Mouse (Mus musculus) ovary, adult 10 weeks (tissue): ENCODE data around the gene Pam16. TPM values are rescaled to one million over a fixed set of nuclear protein-coding genes. Genes with fewer than 3 reads are reported as not detected.

ENCODE experiments used
- polyA plus RNA-seq: library from polyadenylated mRNA; stranded (reverse); fragments of 350-450 nt; fragmentation: Illumina TruSeq; extraction: RNeasy Lipid Tissue Mini Kit (QIAGEN cat#74804); gene quantifications from one replicate; pipeline ENCODE4 v1.2.3, GENCODE M21; 2014

The Pam16 gene
- polyA plus RNA-seq, result 8.5 TPM

DNA sequence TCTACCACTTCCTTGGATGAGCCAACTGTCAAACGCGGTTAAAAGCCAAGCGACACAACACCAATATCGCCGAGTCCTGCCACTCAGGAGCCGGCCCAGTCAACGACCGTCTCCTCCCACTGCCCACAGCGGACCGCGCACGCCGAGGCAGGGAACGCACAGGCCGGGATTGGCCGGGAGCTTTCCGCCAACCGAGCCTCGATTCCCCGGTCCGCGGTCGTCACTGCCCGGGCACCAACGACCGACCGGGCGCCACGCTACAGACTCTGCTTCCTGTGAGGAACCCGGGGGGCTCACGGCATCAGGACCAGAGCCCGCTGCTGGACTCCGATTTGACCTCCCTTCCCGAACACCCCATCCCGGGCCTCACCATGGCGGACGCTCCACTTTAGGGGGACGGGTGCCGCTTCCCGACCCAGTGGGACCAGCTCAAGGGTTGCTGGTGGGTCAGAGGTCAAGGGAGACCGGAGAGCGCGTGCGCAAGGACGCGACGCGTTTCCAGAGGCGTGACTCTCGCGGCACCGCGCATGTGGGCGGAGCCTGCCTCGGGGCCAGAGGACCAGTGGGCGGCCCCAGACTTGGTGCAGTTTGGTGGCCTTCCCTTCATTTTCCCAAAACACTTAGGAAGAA is at the start of gene Pam16:
Pam16 (minus strand) TSS at position 508 of the 630 bp plus-strand sequence.

DNA sequence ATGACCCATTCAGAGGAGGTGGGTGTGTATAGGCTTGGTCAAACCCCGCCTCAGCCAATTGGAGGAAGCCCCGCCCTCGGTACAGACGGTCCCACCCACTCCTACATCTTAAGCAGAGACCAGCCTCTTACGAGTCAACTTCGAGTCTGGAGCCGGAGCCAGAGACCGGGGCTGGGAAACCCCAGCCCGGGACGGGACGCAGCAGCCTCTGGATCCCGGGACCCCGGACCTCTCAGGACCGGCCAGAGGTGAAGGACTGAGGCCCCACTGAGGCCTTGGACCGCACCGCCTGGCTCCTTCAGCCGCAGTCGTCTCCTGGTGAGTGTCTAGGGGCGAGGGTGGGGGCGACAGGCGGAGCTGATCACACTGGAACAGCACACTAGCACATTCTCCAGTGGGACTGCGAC is 15.0 kb upstream of the Pam16 start, which contains the start of the genes Vasn and Dnaja3:
Vasn (plus strand) TSS at position 111 of the 407 bp plus-strand sequence.
Dnaja3 (plus strand) TSS at position 159 of the 407 bp plus-strand sequence.

DNA sequence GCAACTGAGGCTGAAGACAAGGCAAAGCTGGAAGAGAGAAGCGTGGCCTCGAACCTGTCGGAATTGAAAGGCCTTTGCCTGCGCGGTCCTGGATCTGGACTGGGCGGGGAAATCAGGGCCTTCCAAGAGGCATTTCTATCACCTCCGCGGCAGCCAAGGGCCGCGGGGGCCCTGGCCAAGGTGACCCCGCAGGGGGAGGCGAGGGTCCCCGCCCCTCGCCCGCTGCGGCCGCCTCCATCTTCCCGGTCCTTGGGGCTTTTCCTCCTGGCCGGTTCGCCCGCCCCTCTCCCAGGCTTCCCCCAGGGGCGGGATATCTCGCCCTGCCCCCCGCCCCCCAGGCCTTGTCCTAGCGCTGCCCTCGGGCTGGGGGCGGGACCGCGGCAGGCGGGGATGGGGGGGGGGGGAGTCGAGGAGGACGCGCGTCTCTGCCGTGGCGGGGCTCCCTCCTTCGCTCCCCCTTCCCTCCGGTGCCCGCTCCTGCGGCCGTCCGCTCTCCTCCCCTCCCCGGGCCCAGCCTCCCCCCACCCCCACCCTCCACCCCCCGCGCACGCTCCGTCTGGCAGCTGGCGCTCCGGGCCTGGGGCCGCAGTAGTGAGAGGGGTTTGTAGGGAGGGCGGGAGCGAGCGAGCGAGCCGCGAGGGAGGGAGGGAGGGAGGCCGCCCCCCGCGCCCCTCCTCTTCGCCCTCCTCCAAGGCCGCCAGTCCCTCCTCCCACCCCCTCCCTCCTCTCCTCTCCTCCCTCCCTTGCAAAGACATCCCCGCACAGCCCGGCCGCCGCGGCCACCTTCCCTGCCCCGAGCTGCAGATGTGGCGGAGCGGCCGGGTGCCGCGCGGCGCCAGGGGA is 30.6 kb downstream of the Pam16 start, which contains the start of gene Glis2:
Glis2 (plus strand) TSS at position 743 of the 843 bp plus-strand sequence.

Other genes starting within 250 kb of the Pam16 start
- 5.9 TPM for gene Adcy9, start 204.5 kb downstream of the Pam16 start, polyA plus RNA-seq
- 8.3 TPM for gene Srl, start 83.2 kb downstream of the Pam16 start, polyA plus RNA-seq
- gene Tfap4, start 65.1 kb downstream of the Pam16 start, polyA plus RNA-seq, result 4.1 TPM
- gene Glis2, start 30.3 kb downstream of the Pam16 start, polyA plus RNA-seq, result 4.1 TPM
- 3.6 TPM for gene Vasn, start 15.0 kb upstream of the Pam16 start, polyA plus RNA-seq
- gene Dnaja3, start 15.0 kb upstream of the Pam16 start, polyA plus RNA-seq, result 27.7 TPM
- gene Coro7, start 54.8 kb upstream of the Pam16 start, polyA plus RNA-seq, result 0.66 TPM
- 0.31 TPM for gene Nmral1, start 94.4 kb upstream of the Pam16 start, polyA plus RNA-seq
- gene Hmox2, start 101.4 kb upstream of the Pam16 start, polyA plus RNA-seq, result 48.7 TPM
- gene Cdip1, start 165.3 kb upstream of the Pam16 start, polyA plus RNA-seq, result 46.7 TPM
- 1.4 TPM for gene 4930562C15Rik, start 210.4 kb upstream of the Pam16 start, polyA plus RNA-seq